Mouse (Mus musculus): ENCODE measurements around the gene Thpo.

DNA sequence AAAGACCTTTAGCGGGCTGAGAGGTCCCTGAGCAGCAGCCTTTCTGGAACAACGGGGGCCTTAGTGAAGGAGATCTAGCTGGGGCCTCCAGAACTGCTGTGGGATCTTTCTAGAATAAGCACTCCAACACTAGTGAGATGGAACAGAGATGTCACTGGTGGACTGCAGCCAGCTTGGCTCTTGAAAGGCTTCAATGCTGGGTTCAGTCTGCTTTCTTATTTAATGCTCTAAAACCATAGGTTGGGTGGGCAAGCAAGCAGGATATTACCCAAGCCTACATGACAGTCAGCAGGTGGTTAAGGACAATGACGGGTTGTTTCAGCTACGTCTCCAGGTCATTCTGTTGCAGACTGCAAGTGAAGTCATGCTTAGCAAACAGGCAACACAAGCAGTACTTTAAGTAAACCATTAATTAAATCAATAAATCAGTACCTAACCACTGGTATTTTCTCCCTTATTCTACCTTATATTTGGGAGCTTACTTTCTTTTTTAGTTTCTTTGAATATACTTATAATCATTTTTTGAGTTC, 46.9 kb upstream of the Thpo start:
- TF ChIP-seq CTCF (IDR thresholded peaks at IDR 0.05; ENCODE audit: low read depth, low read length): no peak
- TF ChIP-seq POLR2A (IDR thresholded peaks at IDR 0.05; ENCODE audit: extremely low read depth, insufficient read depth, low read length): no peak

Data from liver, adult 2 months (tissue).